Mouse (Mus musculus) testis, adult 2 months (tissue): ENCODE data around the gene Necab3.

ENCODE experiments used
- CTCF ChIP-seq: fragments of 200-500 bp; IDR thresholded peaks from 2 replicates; pipeline ENCODE4 v1.5.1; 2012; ENCODE audit warnings: low read depth, mild to moderate bottlenecking, inconsistent platforms, low read length, moderate library complexity; ENCODE audit not compliant: control insufficient read depth, insufficient read depth, insufficient replicate concordance
- POLR2A ChIP-seq: fragments of 200-500 bp; IDR thresholded peaks from 2 replicates; pipeline ENCODE4 v1.6.1; 2012; ENCODE audit warnings: low read depth, mild to moderate bottlenecking, inconsistent platforms, low read length, moderate library complexity; ENCODE audit not compliant: control insufficient read depth

GRCm38 (mm10) chr2:154543567-154544347 lies 14.9 kb downstream of the Necab3 start:
- TF ChIP-seq CTCF, result no peak
- TF ChIP-seq POLR2A, result no peak
